Mouse (Mus musculus): Measurements from ENCODE around the gene Bex2.
"Not testable (repeated sequence)": the region's sequence is repeated elsewhere in the genome, so short reads cannot be mapped to it uniquely, and the experiment has no call there.

Bex2 gene

DNA sequence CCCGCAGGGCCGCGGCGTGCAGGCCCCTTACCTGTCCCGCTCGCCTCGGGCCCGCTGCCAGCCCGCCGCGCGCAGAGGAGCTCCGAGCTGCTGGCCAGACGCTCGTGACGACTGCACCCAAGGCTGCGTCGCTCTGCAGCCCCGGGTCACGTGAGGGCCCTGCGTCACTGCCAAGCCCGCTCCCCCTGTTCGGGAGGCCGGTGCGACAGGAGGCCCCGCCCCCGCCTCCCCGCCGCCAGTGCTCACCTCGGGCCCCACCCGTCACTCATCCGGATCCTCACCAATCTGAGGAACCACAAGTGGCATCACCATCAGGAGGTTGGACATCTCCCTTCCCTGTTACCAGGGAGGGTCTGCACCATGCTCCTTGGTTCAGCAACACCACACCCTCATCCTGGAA, at the start of gene Bex2:
TSS of gene Bex2 (minus strand) at position 217 of the 400 bp plus-strand sequence.
- DNase-seq (ENCODE audit: low read depth, low spot score), result not testable (repeated sequence)

- no peak for DNase-seq (ENCODE audit: low read depth, low spot score)
These were observed 47.5 kb upstream of the Bex2 start for GRCm38 (mm10) chrX:136115419-136115961.

- no peak for DNase-seq (ENCODE audit: low read depth, low spot score)
These were observed 47.0 kb upstream of the Bex2 start for GRCm38 (mm10) chrX:136115015-136115414.

GRCm38 (mm10) chrX:136107942-136108341, 39.9 kb upstream of the Bex2 start:
- DNase-seq (ENCODE audit: low read depth, low spot score), result no peak

DNA sequence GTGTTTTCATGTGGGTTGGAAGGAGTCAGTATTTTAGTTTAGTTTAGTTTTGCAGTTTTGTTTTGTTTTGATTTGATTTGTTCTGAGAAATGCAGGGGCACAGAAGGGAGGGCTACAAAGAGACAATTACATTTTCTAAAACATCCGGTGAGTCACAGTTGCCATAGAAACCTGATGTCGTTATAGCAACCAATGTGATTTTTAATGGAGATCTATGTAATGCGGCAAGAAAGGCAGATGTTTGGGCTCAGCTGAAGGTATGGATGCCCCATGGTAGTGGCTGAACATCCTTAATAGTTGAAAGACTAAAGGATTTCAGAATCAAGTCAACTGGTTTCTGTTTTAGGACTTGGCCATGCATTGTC, 36.7 kb upstream of the Bex2 start:
- no peak for DNase-seq (ENCODE audit: low read depth, low spot score)

DNA sequence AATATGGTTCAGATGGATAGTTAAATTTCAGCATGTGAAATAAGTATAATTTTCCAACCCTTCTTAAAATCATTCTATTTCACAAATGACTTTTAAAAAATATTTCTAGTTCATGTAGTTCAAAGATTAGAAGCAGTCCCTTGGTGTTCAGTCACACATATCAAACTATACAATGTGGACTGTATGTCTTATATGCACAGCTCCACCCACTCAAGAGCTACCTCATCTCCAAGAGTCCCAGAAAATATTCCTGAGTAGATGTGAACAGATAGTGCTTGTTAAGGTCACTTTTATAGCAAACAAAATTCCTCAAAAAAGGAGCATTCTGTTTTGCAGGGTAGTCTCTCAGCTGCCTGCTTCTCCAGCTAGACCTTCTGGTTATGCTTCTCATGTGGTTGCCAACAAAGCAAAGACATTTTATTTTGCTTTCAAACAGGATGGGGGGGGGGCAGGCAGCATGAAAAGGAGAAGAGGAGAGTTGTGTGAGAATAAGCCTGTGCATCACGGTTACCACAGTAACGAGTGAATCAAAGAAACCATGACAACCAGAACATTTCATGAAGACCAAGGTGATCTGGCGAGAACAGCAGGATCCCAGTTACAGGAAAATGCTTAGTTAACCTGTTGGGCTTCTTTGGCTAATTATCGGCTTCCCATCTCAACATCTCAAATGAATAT, 36.1 kb upstream of the Bex2 start:
- DNase-seq (ENCODE audit: low read depth, low spot score), result no peak

- DNase-seq (ENCODE audit: low read depth, low spot score), result no peak
These were observed 26.4 kb upstream of the Bex2 start for GRCm38 (mm10) chrX:136094421-136094820.

- DNase-seq (ENCODE audit: low read depth, low spot score), result no peak
These were observed 24.7 kb upstream of the Bex2 start for GRCm38 (mm10) chrX:136092497-136093279.

DNA sequence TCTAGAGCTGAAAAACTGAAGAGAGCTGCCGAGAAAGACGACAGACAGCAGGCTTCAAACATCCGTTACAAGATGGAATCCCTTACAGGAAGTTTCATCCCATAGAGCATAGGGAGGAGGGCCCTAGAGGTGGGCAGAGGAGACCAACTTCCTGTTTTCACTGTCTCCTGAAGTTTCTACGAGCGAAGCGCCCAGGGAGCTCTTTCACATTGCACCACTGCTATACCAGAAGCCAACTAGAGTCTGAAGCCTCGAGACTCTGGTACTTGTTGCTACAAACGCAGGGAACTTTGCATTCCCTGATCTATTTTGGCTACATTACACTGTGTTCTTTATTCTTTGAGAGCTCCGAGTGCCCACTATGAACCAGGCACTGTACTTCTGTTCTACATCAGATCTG, 17.1 kb upstream of the Bex2 start, which contains the start of gene Nxf3:
TSS of gene Nxf3 (minus strand) at position 101 of the 400 bp plus-strand sequence.
- DNase-seq (ENCODE audit: low read depth, low spot score), result no peak

- not testable (repeated sequence) for DNase-seq (ENCODE audit: low read depth, low spot score)
These were observed 640 bp downstream of the Bex2 start for GRCm38 (mm10) chrX:136067201-136067991.

- DNase-seq (ENCODE audit: low read depth, low spot score), result no peak
These were observed 7.3 kb downstream of the Bex2 start for GRCm38 (mm10) chrX:136060698-136061097.

DNA sequence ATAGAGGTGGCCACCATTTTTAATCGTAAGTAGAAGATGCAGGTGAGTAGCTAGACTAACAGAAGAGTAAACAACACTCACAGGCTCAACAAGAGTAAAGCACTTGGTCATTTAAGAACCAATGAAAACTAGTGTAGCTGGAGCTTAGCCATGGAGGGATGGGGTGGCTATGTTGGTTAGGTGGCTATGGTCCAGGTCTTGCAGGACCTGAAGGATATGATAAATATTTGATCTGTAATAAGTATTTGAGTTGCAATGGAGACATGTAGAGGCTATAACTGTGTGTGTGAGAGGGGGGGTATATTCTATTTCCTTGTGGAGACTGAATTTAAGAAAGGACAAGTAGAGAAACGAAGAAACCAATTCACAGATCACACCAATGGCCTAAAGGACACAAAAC, 16.8 kb downstream of the Bex2 start:
- no peak for DNase-seq (ENCODE audit: low read depth, low spot score)

GRCm38 (mm10) chrX:136047528-136047927, 20.5 kb downstream of the Bex2 start:
- peak; percentile 18 for DNase-seq (ENCODE audit: low read depth, low spot score)

- DNase-seq (ENCODE audit: low read depth, low spot score), result no peak
These were observed 24.3 kb downstream of the Bex2 start for GRCm38 (mm10) chrX:136043726-136044125.

DNA sequence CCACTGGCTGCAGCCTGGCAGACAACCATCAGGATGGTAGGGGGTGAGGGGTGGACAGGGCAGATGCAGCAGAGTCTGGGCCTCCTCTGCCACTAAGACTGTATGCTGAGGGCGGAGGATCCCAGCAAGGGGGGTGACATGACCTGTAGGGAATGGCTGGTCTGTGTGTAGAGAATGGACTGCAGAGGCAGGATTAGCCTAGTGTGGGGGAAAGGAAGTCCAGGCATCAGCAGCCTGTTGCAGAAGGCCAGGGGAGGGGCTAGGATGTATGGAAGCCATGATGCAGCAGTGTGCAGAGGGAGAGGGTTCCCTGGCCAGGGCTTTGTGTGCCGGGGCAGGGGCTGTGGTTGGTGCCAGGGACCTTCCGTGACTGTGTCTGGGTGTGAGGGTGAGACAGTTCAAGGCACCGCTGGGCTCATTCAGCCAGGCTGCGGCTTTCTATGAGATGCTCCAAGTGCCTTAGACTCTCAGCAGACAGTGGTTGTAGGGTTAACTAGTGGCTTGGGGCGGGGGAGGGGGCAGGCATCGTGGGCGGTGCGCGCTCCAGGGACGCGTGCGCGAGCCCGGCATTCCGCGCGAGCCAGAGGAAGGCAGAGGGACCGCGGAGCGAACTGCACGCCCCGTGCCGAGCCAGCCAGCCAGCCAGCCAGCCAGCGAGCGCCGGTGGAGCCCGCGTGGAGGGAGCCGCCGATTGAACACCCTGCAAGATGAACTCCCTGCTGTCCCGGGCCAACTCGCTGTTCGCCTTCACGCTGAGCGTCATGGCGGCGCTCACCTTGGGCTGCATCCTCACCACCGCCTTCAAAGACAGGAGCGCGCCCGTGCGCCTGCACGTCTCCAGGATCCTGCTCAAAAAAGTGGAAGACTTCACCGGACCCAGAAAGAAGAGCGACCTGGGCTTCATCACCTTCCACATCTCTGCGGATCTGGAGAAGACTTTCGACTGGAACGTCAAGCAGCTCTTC, 35.0 kb downstream of the Bex2 start, which contains the start of gene Arxes1:
TSS of gene Arxes1 (plus strand) at position 569 of the 965 bp plus-strand sequence.
- DNase-seq (ENCODE audit: low read depth, low spot score), result not testable (repeated sequence)

- DNase-seq (ENCODE audit: low read depth, low spot score), result no peak
These were observed 37.7 kb downstream of the Bex2 start for GRCm38 (mm10) chrX:136030331-136030730.
